Mouse (Mus musculus): ENCODE data around the gene Fermt3.
A peak's percentile ranks its signal among the peaks of the same experiment; 100 is the strongest.
"Not testable (repeated sequence)": the region's sequence is repeated elsewhere in the genome, so short reads cannot be mapped to it uniquely, and the experiment has no call there.

Gene Fermt3

GRCm38 (mm10) chr19:7019191-7019590, at the start of gene Fermt3:
TSS of gene Fermt3 (minus strand) at chr19:7019469.
- DNase-seq (ENCODE audit: low read depth, low spot score): peak; percentile 55

- DNase-seq (ENCODE audit: low read depth, low spot score): no peak
These were observed 48.9 kb upstream of the Fermt3 start for GRCm38 (mm10) chr19:7068136-7068535.

- no peak for DNase-seq (ENCODE audit: low read depth, low spot score)
These were observed 48.2 kb upstream of the Fermt3 start for GRCm38 (mm10) chr19:7067344-7068050.

GRCm38 (mm10) chr19:7066828-7067342, 47.6 kb upstream of the Fermt3 start:
- no peak for DNase-seq (ENCODE audit: low read depth, low spot score)

- no peak for DNase-seq (ENCODE audit: low read depth, low spot score)
These were observed 47.0 kb upstream of the Fermt3 start for GRCm38 (mm10) chr19:7066034-7066827.

GRCm38 (mm10) chr19:7064571-7064970, 45.3 kb upstream of the Fermt3 start:
- peak; percentile 60 for DNase-seq (ENCODE audit: low read depth, low spot score)

- DNase-seq (ENCODE audit: low read depth, low spot score): no peak
These were observed 43.6 kb upstream of the Fermt3 start for GRCm38 (mm10) chr19:7062916-7063315.

- DNase-seq (ENCODE audit: low read depth, low spot score): no peak
These were observed 42.8 kb upstream of the Fermt3 start for GRCm38 (mm10) chr19:7062110-7062509.

GRCm38 (mm10) chr19:7058541-7058940, 39.3 kb upstream of the Fermt3 start:
- DNase-seq (ENCODE audit: low read depth, low spot score): no peak

GRCm38 (mm10) chr19:7057722-7058207, 38.5 kb upstream of the Fermt3 start:
- DNase-seq (ENCODE audit: low read depth, low spot score): peak; percentile 43

GRCm38 (mm10) chr19:7057126-7057721, 38.0 kb upstream of the Fermt3 start:
- DNase-seq (ENCODE audit: low read depth, low spot score): no peak

GRCm38 (mm10) chr19:7056248-7057087, 37.2 kb upstream of the Fermt3 start, which contains the start of gene Macrod1:
TSS of gene Macrod1 (plus strand) at chr19:7056810.
- DNase-seq (ENCODE audit: low read depth, low spot score): no peak

- no peak for DNase-seq (ENCODE audit: low read depth, low spot score)
These were observed 35.9 kb upstream of the Fermt3 start for GRCm38 (mm10) chr19:7055173-7055572.

GRCm38 (mm10) chr19:7054772-7055171, 35.5 kb upstream of the Fermt3 start:
- no peak for DNase-seq (ENCODE audit: low read depth, low spot score)

GRCm38 (mm10) chr19:7053382-7053781, 34.1 kb upstream of the Fermt3 start:
- not testable (repeated sequence) for DNase-seq (ENCODE audit: low read depth, low spot score)

- DNase-seq (ENCODE audit: low read depth, low spot score): no peak
These were observed 25.4 kb upstream of the Fermt3 start for GRCm38 (mm10) chr19:7044706-7045105.

- no peak for DNase-seq (ENCODE audit: low read depth, low spot score)
These were observed 25.0 kb upstream of the Fermt3 start for GRCm38 (mm10) chr19:7044279-7044678.

GRCm38 (mm10) chr19:7041171-7041570, 21.9 kb upstream of the Fermt3 start:
- no peak for DNase-seq (ENCODE audit: low read depth, low spot score)

GRCm38 (mm10) chr19:7040637-7041130, 21.4 kb upstream of the Fermt3 start:
- DNase-seq (ENCODE audit: low read depth, low spot score): peak; percentile 36

- peak; percentile 100 for DNase-seq (ENCODE audit: low read depth, low spot score)
These were observed 20.8 kb upstream of the Fermt3 start, which contains the start of gene Stip1 for GRCm38 (mm10) chr19:7039841-7040636. TSS of gene Stip1 (minus strand) at chr19:7039967.
